Mouse (Mus musculus) adrenal gland, adult 8-10 months (tissue): ENCODE data around the gene Becn1. TPM values are rescaled to one million over a fixed set of nuclear protein-coding genes. Genes with fewer than 3 reads are reported as not detected.

Source experiments
- DNase-seq: peaks from one replicate; pipeline ENCODE4 v3.0.0; 2022
- total RNA-seq, 4 experiments: library from RNA; stranded (reverse); gene quantifications; 2 replicates each; pipeline ENCODE4 v1.2.4; 2022

Becn1 gene
- total RNA-seq, 4 experiments from 2014 or later: 161 to 204 (median 178) TPM

DNA sequence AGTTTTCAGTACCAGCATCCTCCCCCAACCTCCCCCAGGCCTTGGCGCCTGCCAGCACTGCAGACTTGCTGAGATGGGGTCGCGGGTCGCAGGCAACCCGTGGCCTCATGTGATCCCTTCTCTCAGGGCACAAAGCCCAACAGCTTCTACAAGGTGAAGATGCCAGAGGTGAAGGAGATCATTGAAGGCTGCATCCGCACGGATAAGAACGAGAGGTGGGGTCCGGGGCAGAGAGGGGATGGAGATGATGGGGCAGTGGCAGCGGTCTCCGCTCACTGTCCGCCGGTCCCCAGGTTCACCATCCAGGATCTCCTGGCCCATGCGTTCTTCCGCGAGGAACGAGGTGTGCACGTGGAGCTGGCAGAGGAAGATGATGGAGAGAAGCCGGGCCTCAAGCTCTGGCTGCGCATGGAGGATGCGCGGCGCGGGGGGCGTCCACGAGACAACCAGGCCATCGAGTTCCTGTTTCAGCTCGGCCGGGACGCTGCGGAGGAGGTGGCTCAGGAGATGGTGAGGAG lies 37.1 kb downstream of the Becn1 start:
- no peak for DNase-seq

DNA sequence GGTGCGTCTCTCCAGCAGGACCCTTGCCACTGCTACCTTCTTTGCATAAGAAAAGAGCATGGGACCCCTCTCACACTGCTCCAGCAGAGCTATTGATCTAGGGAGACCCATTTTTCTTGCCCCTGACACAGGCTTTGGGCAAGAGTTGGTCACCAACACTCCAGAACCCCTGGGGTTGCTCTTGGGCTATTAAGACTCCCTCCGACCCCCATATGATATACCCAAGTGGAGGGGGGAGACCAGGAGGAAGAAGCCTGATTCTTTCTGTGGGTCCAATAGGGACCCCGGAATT lies 38.2 kb downstream of the Becn1 start:
- no peak for DNase-seq

DNA sequence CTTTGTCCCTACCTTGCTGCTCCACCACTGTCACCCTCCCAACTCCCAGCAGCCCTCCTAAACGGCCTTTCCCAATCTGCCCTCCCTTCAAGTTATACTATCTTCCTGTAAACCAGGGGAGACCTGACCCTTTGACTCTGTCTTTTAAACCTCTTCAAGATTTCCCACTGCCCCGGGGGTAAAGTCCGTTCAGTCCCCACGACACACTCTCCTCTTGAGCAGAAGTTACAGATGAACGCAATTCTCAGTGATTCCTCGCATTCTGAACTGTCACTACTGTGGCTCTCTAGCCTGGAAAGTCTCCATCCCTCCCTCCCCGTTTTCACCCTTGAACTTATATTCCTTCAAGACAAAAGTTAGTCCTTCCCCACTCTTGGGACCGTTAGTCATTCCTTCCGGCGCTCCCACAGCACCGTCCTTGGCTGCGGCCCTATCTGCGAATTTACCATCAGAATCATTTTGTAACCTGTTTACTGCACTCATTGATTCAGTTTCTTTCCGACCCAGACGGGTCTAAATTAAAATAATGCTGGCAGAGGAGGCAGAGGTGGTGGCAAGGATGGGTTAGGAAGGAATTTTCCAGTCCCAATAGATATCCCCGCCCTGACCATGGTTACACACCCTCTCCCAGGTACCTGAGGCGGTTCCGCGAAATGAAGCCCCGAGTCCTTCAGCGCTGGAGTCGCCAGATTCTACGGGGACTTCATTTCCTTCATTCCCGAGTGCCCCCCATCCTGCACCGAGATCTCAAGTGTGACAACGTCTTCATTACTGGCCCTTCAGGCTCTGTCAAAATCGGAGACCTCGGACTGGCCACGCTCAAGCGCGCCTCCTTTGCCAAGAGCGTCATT lies 38.7 kb downstream of the Becn1 start:
- no peak for DNase-seq

DNA sequence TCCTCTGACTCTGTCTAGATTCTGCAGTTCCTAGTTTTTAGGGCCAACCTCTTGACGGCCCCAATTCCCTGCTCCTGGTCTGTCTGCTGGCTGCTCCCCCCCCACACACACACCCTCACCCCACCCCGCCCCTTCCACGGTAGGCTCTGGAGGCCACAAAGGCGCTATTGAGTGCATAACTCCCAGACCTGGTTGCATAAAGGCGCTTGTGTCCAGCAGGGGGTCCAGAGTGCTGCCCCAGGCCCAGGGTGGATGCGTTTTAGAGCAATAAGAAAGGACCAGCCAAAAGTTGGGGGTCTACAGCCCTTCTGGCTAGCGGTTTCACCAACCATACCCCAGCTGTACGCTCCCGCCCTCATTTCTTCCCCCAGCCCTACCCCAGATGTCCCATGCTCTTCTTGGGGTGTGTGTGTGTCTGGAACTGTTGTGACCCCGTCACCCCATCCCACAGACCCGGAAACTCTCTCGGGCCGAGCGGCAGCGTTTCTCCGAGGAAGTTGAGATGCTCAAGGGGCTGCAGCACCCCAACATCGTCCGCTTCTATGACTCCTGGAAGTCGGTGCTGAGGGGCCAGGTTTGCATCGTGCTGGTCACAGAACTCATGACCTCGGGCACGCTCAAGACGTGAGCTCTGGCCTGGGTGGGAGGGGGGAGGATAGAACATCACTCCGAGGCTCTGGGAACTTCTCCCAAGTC lies 39.7 kb downstream of the Becn1 start:
- no peak for DNase-seq

DNA sequence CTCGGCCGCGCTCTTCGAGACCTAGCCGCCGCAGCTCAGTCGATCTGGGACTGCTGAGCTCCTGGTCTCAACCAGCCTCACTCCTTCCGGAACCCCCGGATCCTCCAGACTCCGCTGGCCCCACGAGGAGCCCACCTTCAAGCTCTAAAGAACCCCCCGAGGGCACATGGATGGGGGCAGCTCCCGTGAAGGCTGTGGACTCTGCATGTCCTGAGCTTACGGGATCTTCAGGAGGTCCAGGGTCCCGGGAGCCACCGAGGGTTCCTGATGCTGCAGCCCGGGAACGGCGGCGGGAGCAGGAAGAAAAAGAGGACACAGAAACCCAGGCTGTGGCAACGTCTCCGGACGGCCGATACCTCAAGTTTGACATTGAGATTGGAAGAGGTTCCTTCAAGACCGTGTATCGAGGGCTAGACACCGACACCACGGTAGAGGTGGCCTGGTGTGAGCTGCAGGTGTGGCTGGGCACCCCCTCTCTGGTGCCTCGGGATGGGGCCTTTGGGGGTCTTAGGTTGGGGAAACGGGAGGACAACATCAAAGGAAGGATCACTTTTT lies 41.2 kb downstream of the Becn1 start:
- DNase-seq: no peak

DNA sequence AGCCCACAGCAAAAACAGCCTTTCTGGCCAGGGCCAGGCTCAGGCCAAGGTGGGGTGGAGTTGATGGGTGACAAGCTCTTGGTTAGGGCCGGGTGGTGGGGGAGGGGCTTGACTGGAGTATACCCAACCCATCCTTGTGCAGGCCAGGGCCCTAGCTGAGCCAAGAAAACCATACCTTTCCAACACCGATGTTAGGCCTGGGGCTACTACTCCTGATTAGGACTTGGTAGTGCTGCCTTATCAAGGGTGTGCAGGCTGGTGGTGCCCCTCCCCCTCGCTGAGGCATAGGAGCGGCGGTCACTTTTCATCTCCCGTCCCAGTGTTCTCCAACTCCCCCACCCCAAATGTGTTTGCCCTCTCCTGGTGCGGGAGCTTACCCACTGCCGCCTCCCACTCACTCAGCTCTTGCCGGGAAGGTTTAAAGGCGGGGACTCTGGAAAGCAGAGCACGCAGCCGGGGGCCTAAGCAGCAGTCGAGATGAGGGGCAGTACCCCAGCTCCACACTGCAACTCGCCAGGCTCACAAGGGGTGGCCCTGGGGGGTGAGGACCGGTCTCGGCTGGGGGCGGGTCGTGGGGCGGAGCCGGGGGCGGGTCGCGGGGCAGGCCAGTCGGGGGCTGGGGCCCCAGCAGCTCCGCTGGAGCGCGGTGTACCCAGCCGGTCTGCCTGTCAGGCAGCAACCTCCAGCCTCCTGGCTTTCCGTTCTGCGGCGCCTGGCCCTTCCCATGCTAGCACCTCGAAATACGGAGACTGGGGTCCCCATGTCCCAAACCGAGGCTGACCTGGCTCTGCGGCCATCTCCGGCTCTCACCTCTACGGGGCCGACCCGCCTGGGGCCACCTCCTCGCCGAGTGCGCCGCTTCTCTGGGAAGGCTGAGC lies 41.9 kb downstream of the Becn1 start, which contains the start of gene Wnk4:
Wnk4 (plus strand) TSS at position 620 of the 878 bp plus-strand sequence.
- no peak for DNase-seq

DNA sequence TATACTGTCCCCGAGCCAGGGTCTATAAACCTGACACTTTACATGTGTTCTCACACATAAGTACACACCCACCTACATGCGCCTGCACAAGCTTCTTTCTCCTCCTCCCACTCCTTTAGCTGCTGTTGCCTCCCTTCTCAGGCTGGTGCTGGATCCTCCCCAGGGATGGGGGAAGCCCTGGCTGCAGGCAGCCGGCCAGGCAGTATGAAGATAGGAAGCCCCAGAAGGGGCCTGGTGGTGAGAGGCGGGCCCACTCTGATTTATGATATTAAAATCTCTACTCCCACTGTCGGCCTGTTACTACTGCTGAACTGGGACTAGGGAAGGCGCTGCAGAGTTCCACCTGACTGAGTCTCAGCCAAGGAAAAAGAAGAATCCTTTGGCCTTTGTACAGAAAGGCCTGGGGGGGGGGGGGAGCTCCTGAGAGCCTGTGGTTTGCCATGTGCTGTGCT lies 42.8 kb downstream of the Becn1 start:
- DNase-seq: no peak

DNA sequence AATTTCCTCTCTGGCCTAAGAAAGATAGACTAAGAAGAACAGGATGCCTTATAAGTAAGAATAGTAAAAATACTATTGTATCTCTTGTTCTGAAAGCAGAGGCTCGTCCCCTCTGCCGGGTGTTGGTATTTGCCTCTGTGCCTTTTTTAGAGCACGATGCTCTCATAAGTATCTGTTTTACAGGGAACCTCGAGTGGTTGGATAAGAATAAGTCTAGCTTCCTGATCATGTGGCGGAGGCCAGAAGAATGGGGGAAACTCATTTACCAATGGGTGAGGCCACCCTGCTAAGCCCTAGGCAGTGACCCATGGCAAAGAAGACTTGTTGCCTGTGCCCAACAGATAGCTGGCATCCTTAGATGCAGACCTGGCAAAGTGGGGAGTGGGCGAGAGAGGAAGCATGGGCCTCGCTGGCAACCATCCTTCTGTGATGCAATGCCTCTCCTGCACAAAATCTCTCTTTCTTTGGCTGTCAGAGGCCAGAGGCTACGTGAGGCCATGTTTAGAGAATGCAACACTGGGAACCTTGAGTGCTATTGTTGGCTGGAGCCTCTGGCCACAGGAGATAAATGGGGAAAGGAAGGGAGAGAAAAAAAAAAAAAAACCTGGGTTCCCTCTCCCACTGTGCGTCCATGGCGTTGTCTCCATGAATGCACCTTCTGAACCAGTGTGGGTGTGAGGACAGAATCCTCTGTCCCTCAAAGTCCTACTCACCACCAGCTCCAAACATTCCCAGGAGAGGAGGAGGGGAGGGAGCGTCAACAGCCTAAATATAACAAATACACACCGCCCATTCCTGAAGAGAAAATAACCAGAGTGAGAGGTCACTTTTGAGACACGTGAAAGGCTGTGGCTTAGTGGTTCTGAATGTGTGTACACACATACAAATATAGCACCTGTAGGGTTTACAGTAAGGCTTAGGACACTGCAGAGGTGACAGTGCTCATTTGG lies 46.0 kb downstream of the Becn1 start:
- DNase-seq: no peak

DNA sequence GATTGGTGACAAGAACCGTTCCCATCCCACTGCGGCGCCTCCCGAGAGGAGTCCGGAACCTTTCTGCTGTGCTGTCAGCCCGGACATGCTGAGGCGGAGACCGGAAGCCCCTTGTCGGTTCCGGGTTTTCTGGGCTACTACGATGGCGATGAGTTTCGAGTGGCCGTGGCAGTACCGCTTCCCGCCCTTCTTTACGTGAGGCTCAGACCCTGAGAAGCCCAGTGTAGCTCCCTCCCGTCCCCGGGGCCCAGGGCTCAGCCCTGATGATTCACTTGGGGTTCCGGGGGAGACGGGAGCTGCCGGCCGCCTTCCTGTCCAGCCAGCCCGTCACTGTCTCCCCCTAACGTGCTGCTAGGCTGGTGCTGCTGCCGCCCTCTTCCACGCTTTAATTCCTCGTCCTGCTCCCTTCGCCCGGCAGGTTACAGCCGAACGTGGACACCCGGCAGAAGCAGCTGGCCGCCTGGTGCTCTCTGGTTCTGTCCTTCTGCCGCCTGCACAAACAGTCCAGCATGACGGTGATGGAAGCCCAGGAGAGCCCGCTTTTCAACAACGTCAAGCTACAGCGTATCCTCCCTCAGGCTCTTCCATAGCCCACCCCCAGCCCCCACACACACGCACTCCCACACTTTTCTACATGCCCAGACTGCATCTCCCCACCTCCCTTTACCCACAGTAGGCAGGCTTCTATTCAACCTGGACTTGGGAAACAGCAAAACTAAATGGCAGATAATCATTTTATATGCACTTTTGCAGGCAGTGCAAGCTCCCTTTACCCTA lies 48.3 kb downstream of the Becn1 start, which contains the start of gene Vps25:
Vps25 (plus strand) TSS at position 95 of the 777 bp plus-strand sequence.
- peak; percentile 77 for DNase-seq

DNA sequence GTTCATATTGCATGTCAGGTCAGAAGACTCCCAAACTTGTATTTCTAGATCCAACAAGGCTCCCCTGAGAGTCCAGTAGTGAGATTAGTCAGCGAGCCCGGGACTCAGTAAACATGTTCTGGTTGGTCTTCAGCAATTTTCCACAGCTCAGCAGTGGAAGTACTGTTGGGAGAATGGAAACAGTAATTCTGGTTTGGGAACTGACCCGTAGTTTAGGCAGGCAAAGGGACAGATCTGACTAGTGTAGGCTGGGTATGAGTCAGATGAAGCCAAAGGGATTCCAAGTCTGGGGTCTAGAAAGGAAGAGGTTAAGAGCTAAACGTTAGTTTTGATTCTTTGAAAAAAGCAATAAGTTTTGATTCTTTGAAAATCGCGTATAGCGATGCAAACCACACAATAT lies 49.1 kb downstream of the Becn1 start:
- no peak for DNase-seq

DNA sequence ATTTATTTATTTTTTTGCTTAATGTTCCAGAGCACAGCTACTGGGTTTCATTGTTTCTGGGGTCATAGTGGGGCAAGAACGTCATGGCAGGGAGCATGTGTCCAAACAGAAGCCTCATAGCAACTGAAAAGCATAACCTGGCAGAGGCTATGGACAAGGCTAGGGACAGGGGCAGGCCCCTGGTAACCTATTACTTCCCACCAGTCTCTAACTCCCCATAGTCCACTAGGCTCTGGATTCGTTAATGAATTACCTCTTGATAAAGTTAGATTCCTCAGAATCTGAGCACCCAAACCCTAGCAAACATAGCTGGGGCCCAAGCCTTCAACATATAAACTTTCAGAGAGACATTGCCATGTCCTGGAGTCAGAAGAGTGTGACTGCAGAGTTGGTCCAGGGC lies 51.1 kb downstream of the Becn1 start:
- DNase-seq: no peak

DNA sequence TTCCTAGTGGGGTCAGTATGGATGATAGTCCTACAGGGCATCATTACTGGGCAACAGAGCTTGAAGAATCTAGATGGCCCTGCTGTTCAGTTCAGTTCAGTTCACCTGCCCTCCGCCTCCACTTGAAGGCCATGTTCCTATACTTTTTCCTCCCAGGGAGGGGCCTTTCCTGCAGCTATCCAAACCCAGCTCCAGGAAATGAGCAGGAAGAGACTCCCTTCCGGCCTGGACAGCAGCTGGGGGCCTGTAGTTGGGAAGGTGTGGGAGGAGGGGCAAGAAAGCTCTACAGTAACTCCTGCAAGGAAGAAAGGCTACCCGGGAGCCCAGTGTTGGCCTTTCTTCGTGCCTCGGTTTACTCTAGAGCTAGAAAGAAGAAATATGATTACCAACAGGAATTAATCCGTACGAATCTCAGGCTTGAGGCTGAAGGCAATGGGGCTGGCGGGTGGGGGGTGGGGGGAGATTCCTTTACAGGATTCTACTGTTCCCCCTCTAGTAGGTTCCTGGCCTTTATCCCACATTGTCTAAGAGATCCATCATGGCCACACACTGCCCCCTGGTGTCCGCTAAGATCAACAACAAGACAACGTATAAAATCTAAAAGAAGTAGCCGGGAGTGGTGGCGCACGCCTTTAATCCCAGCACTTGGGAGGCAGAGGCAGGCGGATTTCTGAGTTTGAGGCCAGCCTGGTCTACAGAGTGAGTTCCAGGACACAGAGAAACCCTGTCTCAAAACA lies 53.7 kb downstream of the Becn1 start:
- no peak for DNase-seq

DNA sequence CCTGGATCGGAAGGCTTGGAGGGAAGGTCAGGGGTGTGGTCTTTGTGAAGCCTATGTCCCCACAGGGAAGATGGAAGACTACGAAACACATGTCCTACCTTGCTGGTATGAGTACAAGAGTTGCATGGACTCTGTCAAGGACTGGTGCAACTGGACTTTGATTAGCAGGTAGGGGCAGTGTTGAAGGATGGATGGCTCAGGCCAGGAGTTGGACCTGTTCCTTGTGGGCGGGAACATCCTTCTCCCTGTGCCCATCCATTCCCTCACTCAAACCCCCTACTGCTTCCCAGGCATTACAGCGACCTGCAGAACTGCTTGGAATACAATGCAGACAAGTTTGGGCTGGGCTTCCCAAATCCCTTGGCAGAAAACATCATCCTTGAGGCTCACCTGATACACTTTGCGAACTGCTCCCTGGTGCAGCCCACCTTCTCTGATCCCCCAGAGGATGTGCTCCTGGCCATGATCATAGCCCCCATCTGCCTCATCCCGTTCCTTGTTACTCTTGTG lies 54.5 kb downstream of the Becn1 start:
- no peak for DNase-seq

DNA sequence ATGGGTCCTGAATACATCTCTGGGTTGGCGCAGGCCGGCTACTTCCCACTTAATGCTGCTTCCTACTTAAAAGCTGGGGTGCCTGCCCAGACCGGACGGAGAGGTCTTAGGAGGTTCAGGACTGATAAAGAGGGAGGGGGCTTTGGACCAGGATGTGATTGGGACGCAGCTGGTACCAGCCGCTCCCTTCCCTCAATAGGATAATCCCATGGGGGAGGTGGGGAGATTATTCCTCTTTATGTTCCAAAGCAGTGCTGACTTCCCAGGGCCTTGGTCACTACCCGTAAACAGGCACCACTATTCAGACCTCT lies 55.4 kb downstream of the Becn1 start:
- DNase-seq: no peak

DNA sequence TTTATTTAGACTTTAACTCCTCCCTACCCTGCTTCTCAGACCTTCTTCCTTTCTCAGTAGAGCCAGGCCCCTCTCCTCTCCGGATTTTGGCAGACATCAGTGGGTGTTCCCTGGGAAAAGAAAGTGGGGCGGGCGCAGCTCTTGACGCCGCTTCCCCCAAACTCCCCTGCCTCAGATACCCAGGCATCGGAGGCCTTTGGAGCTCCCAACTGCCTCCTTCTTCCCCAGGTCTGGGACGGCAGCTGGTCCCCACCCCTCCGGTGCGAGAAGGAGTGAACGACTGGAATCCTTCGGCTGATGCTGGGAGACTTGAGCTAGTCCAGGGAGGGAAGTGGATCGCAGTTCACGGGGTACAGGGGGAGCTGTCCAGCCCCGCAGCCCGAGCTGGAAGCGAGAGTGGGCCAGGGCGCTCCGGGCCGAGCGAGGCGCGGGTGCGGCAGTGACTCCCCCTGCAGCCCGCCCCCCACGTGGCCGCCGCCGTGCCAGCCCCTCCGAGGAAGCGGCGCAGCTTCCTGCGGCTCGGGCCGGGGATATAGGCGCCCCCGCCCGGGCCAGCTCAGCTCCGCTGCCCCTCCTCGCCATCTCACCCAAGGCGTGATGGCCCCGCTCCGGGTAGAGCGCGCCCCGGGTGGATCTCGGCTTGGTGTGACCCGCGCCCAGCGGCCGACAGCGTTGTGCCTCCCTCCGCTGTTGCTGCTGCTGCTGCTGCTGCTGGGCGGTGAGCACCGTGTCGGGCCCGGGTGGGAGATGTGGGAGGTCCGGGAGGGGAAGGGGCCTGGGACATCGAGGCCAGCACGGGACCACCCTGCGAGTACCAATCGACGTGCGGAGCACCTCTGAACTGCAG lies 56.0 kb downstream of the Becn1 start, which contains the start of gene Ramp2:
Ramp2 (plus strand) TSS at position 174 of the 847 bp plus-strand sequence.
- DNase-seq: no peak

DNA sequence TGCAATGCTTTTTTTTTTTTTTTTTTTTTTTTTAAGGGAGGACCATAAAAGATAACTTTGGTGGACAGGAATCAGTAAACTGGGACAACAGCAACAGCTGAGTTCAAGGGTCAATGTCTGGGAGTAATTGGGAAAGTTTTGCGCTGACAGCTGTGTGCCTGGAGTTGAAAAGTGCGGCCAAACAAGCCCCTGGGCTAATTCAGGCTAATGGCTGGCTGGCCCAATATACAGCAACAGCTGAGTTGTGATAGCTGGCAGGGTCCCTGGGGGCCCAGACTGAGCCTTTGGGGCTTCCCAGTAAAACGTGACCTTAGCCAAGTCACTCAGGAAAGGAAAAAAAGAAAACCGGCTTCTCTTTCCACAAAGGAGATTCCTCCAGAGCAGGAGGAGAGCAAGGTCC lies 57.0 kb downstream of the Becn1 start:
- no peak for DNase-seq

DNA sequence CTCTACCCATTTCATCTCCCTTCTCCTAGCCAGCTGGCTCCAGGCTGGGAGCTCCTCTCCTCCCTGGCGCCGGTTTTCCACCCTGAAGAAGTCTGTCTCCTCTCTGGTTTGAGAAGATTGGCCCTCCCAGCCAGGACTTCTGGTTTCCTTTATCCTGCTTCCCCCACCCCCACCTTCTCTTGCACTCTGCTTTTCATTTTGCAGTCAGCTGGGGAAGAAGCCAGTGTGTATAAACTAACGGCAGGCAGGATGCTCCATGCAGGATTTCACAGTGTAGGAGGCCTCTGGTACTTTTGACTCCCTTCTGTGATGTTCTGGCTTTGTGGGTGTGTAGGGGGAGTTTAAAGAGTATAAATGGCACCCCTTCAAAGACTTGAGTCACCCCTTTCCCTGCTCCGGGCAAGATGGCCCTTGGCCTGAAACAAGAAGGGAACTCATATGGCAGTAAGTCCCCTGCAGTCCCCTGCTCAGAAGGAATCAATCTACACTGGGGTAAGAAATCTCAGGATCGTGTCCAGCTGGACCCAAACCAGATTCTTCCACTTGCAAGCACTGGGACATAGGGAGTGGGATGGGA lies 63.9 kb downstream of the Becn1 start:
- DNase-seq: no peak

DNA sequence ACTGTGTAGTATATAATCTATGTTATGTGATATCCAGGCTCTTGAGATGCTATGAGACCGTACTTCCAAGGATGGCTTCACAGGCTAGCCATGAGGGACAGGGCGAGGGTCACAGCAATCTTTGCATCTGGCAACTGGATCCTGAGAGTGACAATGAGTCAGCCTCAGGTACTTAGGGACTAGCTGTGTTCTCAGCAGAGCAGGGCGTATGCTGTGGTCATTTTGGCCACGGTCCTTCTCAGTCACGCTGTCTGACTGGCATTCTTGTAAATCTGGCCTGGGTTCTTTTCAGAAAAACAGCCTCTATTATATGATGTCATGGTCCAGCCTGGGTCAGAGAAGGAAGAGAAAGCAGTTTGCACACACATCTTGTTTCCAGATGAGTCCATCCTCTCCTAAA lies 65.3 kb downstream of the Becn1 start:
- DNase-seq: no peak
